31 mouse cellular contexts compared by ENCODE assay signal in genomic region chr11:84090572-84090971, GRCm38 (mm10).
"Had no signal": no experiment of that assay in that cellular context is flagged by ENCODE, and none has a peak within 500 bp of the region (broad histone marks: within the 10 kb centered on the region; RNA-seq: fewer than 3 reads in every experiment).

No protein-coding gene starts in this region.

- H3K4me2 ChIP-seq: heart, embryonic 11.5 days; heart, embryonic 12.5 days; heart, embryonic 13.5 days; heart, embryonic 15.5 days; hindbrain, embryonic 12.5 days; hindbrain, embryonic 13.5 days; hindbrain, embryonic 14.5 days; hindbrain, embryonic 15.5 days; intestine, embryonic 15.5 days; kidney, embryonic 15.5 days had no signal

- H3K4me1 ChIP-seq: heart, embryonic 10.5 days; heart, embryonic 12.5 days; heart, embryonic 15.5 days; hindbrain, embryonic 10.5 days; hindbrain, embryonic 12.5 days; hindbrain, embryonic 13.5 days; hindbrain, embryonic 15.5 days; intestine, embryonic 15.5 days; kidney, embryonic 15.5 days had no signal

- H3K27ac ChIP-seq: heart, embryonic 10.5 days; heart, embryonic 13.5 days; heart, embryonic 15.5 days; hindbrain, embryonic 10.5 days; hindbrain, embryonic 12.5 days; hindbrain, embryonic 13.5 days; hindbrain, embryonic 14.5 days; hindbrain, embryonic 15.5 days; hindbrain, postnatal 0 days; intestine, embryonic 15.5 days; kidney, embryonic 15.5 days; kidney, postnatal 0 days; layer of hippocampus, adult 2 months; left cerebral cortex, adult 2 months had no signal

- H3K9me3 ChIP-seq: heart, embryonic 10.5 days; heart, embryonic 12.5 days; heart, embryonic 13.5 days; heart, embryonic 15.5 days; hindbrain, embryonic 10.5 days; hindbrain, embryonic 12.5 days; hindbrain, embryonic 13.5 days; hindbrain, embryonic 15.5 days; intestine, embryonic 15.5 days; kidney, embryonic 15.5 days had no signal

- H3K27me3 ChIP-seq: heart, embryonic 12.5 days; heart, embryonic 13.5 days; heart, embryonic 15.5 days; hindbrain, embryonic 12.5 days; hindbrain, embryonic 13.5 days; hindbrain, embryonic 15.5 days; intestine, embryonic 15.5 days; kidney, embryonic 15.5 days had no signal

- H3K4me3 ChIP-seq: heart, embryonic 10.5 days; heart, embryonic 12.5 days; heart, embryonic 13.5 days; heart, embryonic 15.5 days; hindbrain, embryonic 10.5 days; hindbrain, embryonic 12.5 days; hindbrain, embryonic 13.5 days; hindbrain, embryonic 15.5 days; intestine, embryonic 15.5 days; kidney, embryonic 15.5 days; layer of hippocampus, adult 2 months; left cerebral cortex, adult 2 months had no signal

- DNase-seq: heart, postnatal 10 days; heart, postnatal 14 days; heart, postnatal 36 days; heart, postnatal 4 days; kidney, adult 11 months; kidney, adult 18-20 months; kidney, adult 2 months; kidney, adult 8-10 months; kidney, postnatal 10 days; kidney, postnatal 14 days; kidney, postnatal 25 days; kidney, postnatal 36 days; kidney, postnatal 4 days; layer of hippocampus, adult 9-11 months; layer of hippocampus, postnatal 36 days had no signal

- H3K9ac ChIP-seq: heart, embryonic 12.5 days; heart, embryonic 13.5 days; heart, embryonic 15.5 days; hindbrain, embryonic 12.5 days; hindbrain, embryonic 13.5 days; hindbrain, embryonic 14.5 days; hindbrain, embryonic 15.5 days; intestine, embryonic 15.5 days; kidney, embryonic 15.5 days had no signal
